8 mouse cellular contexts compared by ENCODE assay signal in the genomic region with DNA sequence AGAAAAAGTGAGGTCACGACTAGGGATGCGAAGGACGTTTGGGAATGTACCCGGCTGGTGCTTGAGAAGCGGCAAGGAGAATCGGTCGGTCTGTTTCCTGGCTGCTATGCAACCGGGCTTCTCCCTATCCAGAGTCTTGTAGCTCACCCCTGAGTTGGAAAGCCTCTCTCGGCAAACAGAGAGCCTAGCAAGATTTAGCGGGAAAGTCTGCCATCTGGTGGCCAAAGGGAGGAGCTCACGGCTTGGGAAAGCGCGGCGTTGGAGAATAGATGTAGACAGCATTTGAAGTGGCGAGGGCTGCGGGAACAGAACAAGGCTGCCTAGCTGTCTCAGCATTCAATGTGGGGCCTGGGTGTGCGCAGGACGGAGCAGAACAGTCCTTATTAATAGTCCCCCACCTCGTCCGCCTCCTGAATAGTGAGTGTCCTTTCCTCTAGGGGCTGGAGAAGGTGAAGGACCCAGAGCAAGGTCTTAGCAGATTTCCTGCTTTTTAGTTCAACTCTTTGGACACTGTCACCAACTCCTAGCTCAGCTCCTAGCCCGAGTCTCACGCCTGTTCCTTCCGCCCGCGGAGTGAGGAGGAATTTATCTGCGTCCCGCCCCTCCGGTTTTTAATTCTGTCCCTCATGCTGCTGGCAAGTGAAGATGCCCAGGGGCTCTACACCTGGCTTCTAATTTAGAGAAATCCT. TPM values are rescaled to one million over a fixed set of nuclear protein-coding genes. Genes with fewer than 3 reads are reported as not detected.
DNase-seq lines count a peak whose midpoint lies in the region; ATAC-seq lines count a peak whose summit lies in the region.

No protein-coding gene starts in this region.

- ATAC-seq in embryonic facial prominence, embryonic 12.5 days (ENCODE audit: insufficient number of reproducible peaks, insufficient read depth, low FRiP score, low TSS enrichment): peak; percentile 72
- ATAC-seq in limb, embryonic 13.5 days (ENCODE audit: low FRiP score, low read depth): peak; percentile 90
- peak; percentile 89 for ATAC-seq in midbrain, embryonic 16.5 days
- ATAC-seq in stomach, embryonic 14.5 days (ENCODE audit: insufficient number of reproducible peaks, insufficient read depth, low FRiP score, low read depth): peak; percentile 85

- peaks cover 4% of the 10 kb centered on the region; the same call in 1 of the 2 replicates for H3K4me1 ChIP-seq in embryonic facial prominence, embryonic 12.5 days
- H3K4me1 ChIP-seq in limb, embryonic 13.5 days: peaks cover 9% of the 10 kb centered on the region
- peaks cover 23% of the 10 kb centered on the region for H3K4me1 ChIP-seq in midbrain, embryonic 16.5 days (ENCODE audit: control insufficient read depth, insufficient read depth, low read length)
- no peaks in the 10 kb centered on the region for H3K4me1 ChIP-seq in stomach, embryonic 14.5 days (ENCODE audit: control insufficient read depth, insufficient read depth, low read length)

- 0 out of 2 replicates have a peak overlapping the region, but pooled peaks have one; percentile 6 for H3K4me3 ChIP-seq in embryonic facial prominence, embryonic 12.5 days
- H3K4me3 ChIP-seq in limb, embryonic 13.5 days: peak overlapping the region; percentile 35
- no peak overlapping the region; the same call in 1 of the 2 replicates for H3K4me3 ChIP-seq in midbrain, embryonic 16.5 days (ENCODE audit: low read depth, low read length)
- H3K4me3 ChIP-seq in stomach, embryonic 14.5 days (ENCODE audit: low read depth, low read length): peak overlapping the region; percentile 14; the same call in 1 of the 2 replicates

- no peaks in the 10 kb centered on the region for H3K9me3 ChIP-seq in embryonic facial prominence, embryonic 12.5 days
- no peaks in the 10 kb centered on the region for H3K9me3 ChIP-seq in limb, embryonic 13.5 days
- H3K9me3 ChIP-seq in midbrain, embryonic 16.5 days (replicated peaks; ENCODE audit: control insufficient read depth, low read length, poor library complexity, severe bottlenecking): no peaks in the 10 kb centered on the region
- H3K9me3 ChIP-seq in stomach, embryonic 14.5 days (ENCODE audit: control insufficient read depth, low read depth, low read length): no peaks in the 10 kb centered on the region

- H3K27me3 ChIP-seq in embryonic facial prominence, embryonic 12.5 days: peaks cover 32% of the 10 kb centered on the region
- peaks cover 48% of the 10 kb centered on the region for H3K27me3 ChIP-seq in limb, embryonic 13.5 days
- H3K27me3 ChIP-seq in midbrain, embryonic 16.5 days (ENCODE audit: control insufficient read depth, insufficient read depth, low read depth, low read length): no peaks in the 10 kb centered on the region
- H3K27me3 ChIP-seq in stomach, embryonic 14.5 days (ENCODE audit: control insufficient read depth, insufficient read depth, low read length): no peaks in the 10 kb centered on the region

- no peak overlapping the region for H3K27ac ChIP-seq in embryonic facial prominence, embryonic 12.5 days
- no peak overlapping the region for H3K27ac ChIP-seq in limb, embryonic 13.5 days
- H3K27ac ChIP-seq in midbrain, embryonic 16.5 days (ENCODE audit: low read length): peak overlapping the region; percentile 64
- no peak overlapping the region for H3K27ac ChIP-seq in stomach, embryonic 14.5 days (ENCODE audit: low read length)

- peak overlapping the region; percentile 42 for H3K4me2 ChIP-seq in embryonic facial prominence, embryonic 12.5 days (replicated peaks)
- peak overlapping the region; percentile 62 for H3K4me2 ChIP-seq in limb, embryonic 13.5 days (replicated peaks)
- peak overlapping the region; percentile 52 for H3K4me2 ChIP-seq in midbrain, embryonic 16.5 days (ENCODE audit: low read length)
- H3K4me2 ChIP-seq in stomach, embryonic 14.5 days (replicated peaks; ENCODE audit: low read depth, low read length): peak overlapping the region; percentile 38

- H3K36me3 ChIP-seq in embryonic facial prominence, embryonic 12.5 days: no peaks in the 10 kb centered on the region
- H3K36me3 ChIP-seq in limb, embryonic 13.5 days: no peaks in the 10 kb centered on the region
- peaks cover 5% of the 10 kb centered on the region; the same call in 1 of the 2 replicates for H3K36me3 ChIP-seq in midbrain, embryonic 16.5 days (ENCODE audit: control insufficient read depth, insufficient read depth, low read length)
- no peaks in the 10 kb centered on the region for H3K36me3 ChIP-seq in stomach, embryonic 14.5 days (ENCODE audit: control insufficient read depth, insufficient read depth, low read length)

- DNase-seq in 3T3-L1 (ENCODE audit: low read depth, low spot score): peak; percentile 95
- DNase-seq in adrenal gland, postnatal 36 days: peak; percentile 89 to 92
- DNase-seq in heart, adult 9 months (ENCODE audit: low spot score in 2 of 2): peak; percentile 45 to 78
- peak; percentile 90 for DNase-seq in kidney, adult 9 months

- no peak overlapping the region for H3K9ac ChIP-seq in embryonic facial prominence, embryonic 12.5 days
- H3K9ac ChIP-seq in limb, embryonic 13.5 days: no peak overlapping the region
- H3K9ac ChIP-seq in midbrain, embryonic 16.5 days (ENCODE audit: low read depth, low read length): peak overlapping the region; percentile 52
- no peak overlapping the region for H3K9ac ChIP-seq in stomach, embryonic 14.5 days (replicated peaks; ENCODE audit: low read depth, low read length)

- WGBS in embryonic facial prominence, embryonic 12.5 days: 3% methylated on average over 28 of the region's 28 CpGs
- WGBS in limb, embryonic 13.5 days: 4% methylated on average over 28 of the region's 28 CpGs
- 4% methylated on average over 28 of the region's 28 CpGs for WGBS in midbrain, embryonic 16.5 days
- whole genome bisulfite sequencing in stomach, embryonic 14.5 days: 9% methylated on average over 28 of the region's 28 CpGs

RNA-seq across cellular contexts. Expression of gene Wwc1, which starts 21.1 kb away (rescaled TPM):
- 10 to 100 TPM; 84.6 to 89.9 TPM for total RNA-seq in adrenal gland, postnatal 36 days (2021)
- polyA plus RNA-seq in embryonic facial prominence, embryonic 12.5 days (2016; fragmentation: Nextera tagmentation; extraction: Ambion mirVana): 5.7 and 7.8 TPM in 2 replicates
- 3.1 and 4.6 TPM in 2 replicates for polyA plus RNA-seq in limb, embryonic 13.5 days (2015; fragmentation: Nextera tagmentation; extraction: Ambion mirVana)
- 6.9 and 7.8 TPM in 2 replicates for polyA plus RNA-seq in midbrain, embryonic 16.5 days (2015; fragmentation: Nextera tagmentation; extraction: Ambion mirVana)
- polyA plus RNA-seq in stomach, embryonic 14.5 days (2014; fragmentation: Nextera tagmentation; extraction: Ambion mirVana): 6.8 and 7.0 TPM in 2 replicates
